Mouse (Mus musculus) kidney, embryonic 15.5 days (tissue): Measurements from ENCODE around the gene Iqcd. TPM values are rescaled to one million over a fixed set of nuclear protein-coding genes. Genes with fewer than 3 reads are reported as not detected.
A peak's percentile ranks its signal among the peaks of the same experiment; 100 is the strongest.

Experiments
- ATAC-seq: fragments of 200-750 bp; cut with Nextera tagmentation; replicated peaks from 2 replicates; pipeline ENCODE4 v1.8.0; 2017; ENCODE audit warnings: moderate TSS enrichment; ENCODE audit not compliant: low FRiP score
- H3K27ac ChIP-seq: fragments of 300-500 bp; sonication (generic); 2 replicates; pipeline ENCODE4 v1.5.1; 2015; ENCODE audit warnings: mild to moderate bottlenecking, inconsistent platforms
- H3K27me3 ChIP-seq: fragments of 300-500 bp; sonication (generic); 2 replicates; pipeline ENCODE4 v1.6.1; 2015; ENCODE audit warnings: inconsistent platforms
- H3K36me3 ChIP-seq: fragments of 300-500 bp; sonication (generic); 2 replicates; pipeline ENCODE4 v1.6.1; 2015; ENCODE audit warnings: inconsistent platforms
- H3K4me1 ChIP-seq: fragments of 300-500 bp; sonication (generic); 2 replicates; pipeline ENCODE4 v1.6.1; 2015; ENCODE audit warnings: inconsistent platforms
- H3K4me2 ChIP-seq: fragments of 300-500 bp; sonication (generic); 2 replicates; pipeline ENCODE4 v1.6.1; 2015; ENCODE audit warnings: moderate library complexity, mild to moderate bottlenecking, inconsistent platforms
- H3K4me3 ChIP-seq: fragments of 300-500 bp; sonication (generic); replicated peaks from 2 replicates; pipeline ENCODE4 v1.5.1; 2015; ENCODE audit warnings: mild to moderate bottlenecking, inconsistent platforms
- H3K9ac ChIP-seq: fragments of 300-500 bp; sonication (generic); 2 replicates; pipeline ENCODE4 v1.6.1; 2015; ENCODE audit warnings: mild to moderate bottlenecking, inconsistent platforms
- H3K9me3 ChIP-seq: fragments of 300-500 bp; sonication (generic); replicated peaks from 2 replicates; pipeline ENCODE4 v1.6.1; 2016; ENCODE audit warnings: inconsistent platforms
- WGBS: fragments of 180-500 bp; shearing (Covaris S2); methylation state at CpG from one replicate; pipeline ENCODE4 v1.1.7; 2015; ENCODE audit warnings: mixed read lengths; 5-methylcytosine and 5-hydroxymethylcytosine counted together
- polyA plus RNA-seq: library from polyadenylated mRNA; unstranded; fragments of >200 nt; fragmentation: Nextera tagmentation; extraction: Ambion mirVana; gene quantifications from 2 replicates; pipeline ENCODE4 v1.2.1, GENCODE M21; 2015

Gene Iqcd
- polyA plus RNA-seq, 1 experiment from 2014 or later, result 0.82 TPM

DNA sequence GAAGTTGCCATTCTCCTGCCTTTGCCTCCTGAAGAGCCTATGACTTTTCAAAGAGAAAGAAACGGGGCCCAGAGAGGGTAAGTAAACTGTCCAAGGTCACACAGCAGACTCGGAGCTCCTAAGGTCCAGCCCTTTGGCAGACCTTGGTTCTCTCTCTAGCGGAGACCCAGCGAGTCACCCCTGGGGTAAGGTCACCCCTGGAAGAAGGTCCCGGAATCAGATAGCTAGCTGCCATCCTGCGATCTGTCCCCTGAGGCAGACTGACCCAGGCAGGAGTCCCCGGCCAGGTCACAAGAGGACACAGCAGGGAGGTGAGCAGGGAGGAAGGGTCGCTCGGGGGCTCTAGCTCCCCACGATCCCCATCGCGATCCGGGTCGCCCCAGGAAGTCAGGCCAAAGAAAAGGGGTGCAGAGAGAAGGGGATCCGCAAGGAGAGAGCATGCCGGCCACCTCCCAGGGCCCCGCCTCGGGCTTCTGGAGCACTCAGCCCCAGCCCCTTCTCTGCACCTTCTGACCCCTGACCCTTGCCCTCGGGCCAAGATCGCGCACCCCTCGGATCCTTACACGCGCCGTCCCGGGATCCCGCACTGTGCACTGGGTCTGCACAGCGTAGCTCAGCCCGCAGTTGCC lies 762 bp upstream of the Iqcd start:
- Histone ChIP-seq H3K36me3 (peaks cover 21% of the 10 kb centered on the region), H3K4me1 (peaks cover 38% of the 10 kb centered on the region), H3K4me2 (peak overlapping the region; percentile 91), H3K27ac (peak overlapping the region; percentile 73), H3K9ac (peak overlapping the region; percentile 80), H3K9me3 (no peaks in the 10 kb centered on the region), H3K27me3 (no peaks in the 10 kb centered on the region), H3K4me3 (peak overlapping the region; percentile 76)
- under 1% methylated on average over 23 of the region's 29 CpGs for WGBS
- peak; percentile 12 for ATAC-seq

- H3K4me1 ChIP-seq, result peaks cover 27% of the 10 kb centered on the region
- no peak overlapping the region for H3K4me3 ChIP-seq
- H3K36me3 ChIP-seq, result no peaks in the 10 kb centered on the region
- H3K4me2 ChIP-seq, result no peak overlapping the region
- ATAC-seq, result no peak
- WGBS, result 77% methylated on average over 16 of the region's 16 CpGs
- H3K9ac ChIP-seq, result no peak overlapping the region
- H3K27me3 ChIP-seq, result no peaks in the 10 kb centered on the region
- H3K27ac ChIP-seq, result no peak overlapping the region
- H3K9me3 ChIP-seq, result no peaks in the 10 kb centered on the region
Observed at GRCm38 (mm10) chr5:120590356-120591010, 1.7 kb downstream of the Iqcd start.

- Histone ChIP-seq H3K4me2 (no peak overlapping the region), H3K27ac (no peak overlapping the region), H3K9me3 (no peaks in the 10 kb centered on the region), H3K27me3 (no peaks in the 10 kb centered on the region), H3K4me3 (no peak overlapping the region), H3K9ac (no peak overlapping the region), H3K4me1 (peaks cover 14% of the 10 kb centered on the region), H3K36me3 (no peaks in the 10 kb centered on the region)
- WGBS, result 72% methylated on average over 7 of the region's 7 CpGs
- no peak for ATAC-seq
Observed at GRCm38 (mm10) chr5:120592141-120592540, 3.3 kb downstream of the Iqcd start.

DNA sequence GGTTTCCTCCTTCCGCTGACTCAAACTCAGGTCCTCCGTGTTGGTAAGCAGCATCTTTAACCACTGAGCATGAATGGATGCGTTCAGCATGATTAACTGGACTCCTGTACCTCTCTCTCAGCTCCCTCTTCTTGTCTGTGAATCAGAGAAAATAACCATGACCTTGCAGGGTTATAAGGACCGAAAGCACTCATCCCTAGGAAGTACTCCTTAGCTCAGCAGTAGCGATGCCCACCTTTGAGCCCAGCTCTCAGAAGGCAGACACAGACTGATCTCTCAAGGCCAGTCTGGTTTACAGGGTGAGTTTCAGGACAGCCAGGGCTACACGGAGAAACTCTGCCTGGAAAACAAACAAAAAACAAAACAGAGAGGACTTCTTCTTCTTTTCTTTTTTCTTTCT lies 5.7 kb downstream of the Iqcd start:
- Histone ChIP-seq H3K9ac (no peak overlapping the region), H3K9me3 (no peaks in the 10 kb centered on the region), H3K4me3 (no peak overlapping the region), H3K27ac (no peak overlapping the region), H3K4me1 (no peaks in the 10 kb centered on the region), H3K36me3 (no peaks in the 10 kb centered on the region), H3K27me3 (no peaks in the 10 kb centered on the region), H3K4me2 (no peak overlapping the region)
- ATAC-seq, result no peak
- WGBS, result 83% methylated on average over 6 of the region's 6 CpGs

DNA sequence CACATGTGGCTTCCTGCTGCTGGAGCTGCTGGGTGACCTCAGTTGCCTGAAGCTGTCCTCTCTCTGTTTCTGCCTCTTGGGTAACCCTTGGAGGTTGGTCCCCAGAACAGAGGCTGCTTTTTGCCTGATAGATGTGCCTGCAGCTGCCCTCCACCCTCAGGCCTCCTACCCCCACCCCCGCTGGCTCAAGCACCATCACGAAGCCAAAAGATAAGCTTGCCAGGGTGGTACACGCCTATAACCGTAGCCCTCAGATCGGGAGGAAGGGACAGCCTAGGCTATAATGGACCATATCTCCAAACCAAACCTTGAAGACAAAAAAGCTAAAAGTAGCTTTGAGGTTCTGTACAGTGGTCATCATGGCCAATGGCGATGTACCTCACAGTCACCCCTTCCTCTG lies 10.8 kb downstream of the Iqcd start:
- Histone ChIP-seq H3K9ac (no peak overlapping the region), H3K9me3 (no peaks in the 10 kb centered on the region), H3K4me2 (no peak overlapping the region), H3K4me1 (peaks cover 8% of the 10 kb centered on the region; the same call in 1 of the 2 replicates), H3K27ac (no peak overlapping the region), H3K27me3 (no peaks in the 10 kb centered on the region), H3K4me3 (no peak overlapping the region), H3K36me3 (no peaks in the 10 kb centered on the region)
- ATAC-seq, result no peak
- WGBS, result 85% methylated on average over 6 of the region's 6 CpGs

DNA sequence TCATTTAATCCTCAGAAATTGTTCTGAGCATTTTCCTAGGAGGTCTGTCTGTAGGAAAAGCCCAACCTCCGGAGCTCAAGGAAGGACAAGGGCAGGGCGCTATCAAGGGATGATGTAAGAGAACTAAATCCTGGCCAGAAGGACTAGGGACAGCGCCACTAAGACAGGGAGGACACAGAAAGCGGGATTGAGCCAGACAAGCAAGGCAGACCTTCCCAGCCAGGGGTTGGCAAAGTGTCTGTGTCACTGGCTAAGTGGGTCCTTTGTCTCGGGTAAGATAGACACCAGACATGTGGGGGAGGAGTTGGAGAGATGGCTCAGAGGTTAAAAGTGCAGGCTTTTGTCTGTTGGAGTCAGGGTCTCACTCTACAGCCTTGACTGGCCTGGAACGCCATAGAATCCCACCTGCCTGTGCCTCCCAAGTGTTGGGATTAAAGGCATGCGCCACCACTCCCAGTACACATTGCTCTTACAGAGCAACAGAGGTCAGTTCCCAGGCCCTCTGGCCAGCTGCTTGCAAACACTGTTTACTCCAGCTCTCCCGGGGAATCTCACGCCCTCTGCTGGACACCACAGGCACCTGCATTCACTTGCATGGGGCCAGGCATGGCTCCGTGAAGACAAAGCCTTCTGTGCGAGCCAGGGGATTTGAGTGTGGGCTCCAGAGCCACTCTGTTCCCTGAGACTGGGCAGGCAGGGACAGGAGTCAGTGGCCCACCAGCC lies 12.3 kb downstream of the Iqcd start:
- Histone ChIP-seq H3K9ac (no peak overlapping the region), H3K9me3 (no peaks in the 10 kb centered on the region), H3K4me2 (no peak overlapping the region), H3K4me1 (peaks cover 15% of the 10 kb centered on the region), H3K27me3 (no peaks in the 10 kb centered on the region), H3K27ac (no peak overlapping the region), H3K4me3 (no peak overlapping the region), H3K36me3 (no peaks in the 10 kb centered on the region)
- no peak for ATAC-seq
- 58% methylated on average over 11 of the region's 11 CpGs for WGBS

GRCm38 (mm10) chr5:120602210-120602609 lies 13.4 kb downstream of the Iqcd start:
- H3K4me3 ChIP-seq, result no peak overlapping the region
- no peak overlapping the region for H3K4me2 ChIP-seq
- no peaks in the 10 kb centered on the region for H3K27me3 ChIP-seq
- WGBS, result 85% methylated on average over 12 of the region's 12 CpGs
- H3K9me3 ChIP-seq, result no peaks in the 10 kb centered on the region
- ATAC-seq, result no peak
- H3K36me3 ChIP-seq, result no peaks in the 10 kb centered on the region
- no peak overlapping the region for H3K9ac ChIP-seq
- H3K4me1 ChIP-seq, result peaks cover 15% of the 10 kb centered on the region
- H3K27ac ChIP-seq, result no peak overlapping the region

- no peak for ATAC-seq
- H3K9ac ChIP-seq, result peak overlapping the region; percentile 6; the same call in 1 of the 2 replicates
- 75% methylated on average over 7 of the region's 7 CpGs for WGBS
- no peaks in the 10 kb centered on the region for H3K27me3 ChIP-seq
- H3K36me3 ChIP-seq, result peaks cover 7% of the 10 kb centered on the region
- H3K9me3 ChIP-seq, result no peaks in the 10 kb centered on the region
- no peak overlapping the region for H3K4me2 ChIP-seq
- H3K4me1 ChIP-seq, result peaks cover 15% of the 10 kb centered on the region
- no peak overlapping the region for H3K27ac ChIP-seq
- H3K4me3 ChIP-seq, result no peak overlapping the region
Observed at GRCm38 (mm10) chr5:120603515-120603914, 14.7 kb downstream of the Iqcd start.

- Histone ChIP-seq H3K27me3 (no peaks in the 10 kb centered on the region), H3K4me1 (peaks cover 15% of the 10 kb centered on the region), H3K36me3 (peaks cover 13% of the 10 kb centered on the region), H3K9ac (no peak overlapping the region), H3K9me3 (no peaks in the 10 kb centered on the region), H3K27ac (no peak overlapping the region), H3K4me3 (peak overlapping the region; percentile 38), H3K4me2 (peak overlapping the region; percentile 68)
- 0 out of 2 replicates have a peak, but pooled peaks have one; percentile 23 for ATAC-seq
- 3% methylated on average over 6 of the region's 6 CpGs for WGBS
Observed at GRCm38 (mm10) chr5:120604839-120605238, 16.0 kb downstream of the Iqcd start.

DNA sequence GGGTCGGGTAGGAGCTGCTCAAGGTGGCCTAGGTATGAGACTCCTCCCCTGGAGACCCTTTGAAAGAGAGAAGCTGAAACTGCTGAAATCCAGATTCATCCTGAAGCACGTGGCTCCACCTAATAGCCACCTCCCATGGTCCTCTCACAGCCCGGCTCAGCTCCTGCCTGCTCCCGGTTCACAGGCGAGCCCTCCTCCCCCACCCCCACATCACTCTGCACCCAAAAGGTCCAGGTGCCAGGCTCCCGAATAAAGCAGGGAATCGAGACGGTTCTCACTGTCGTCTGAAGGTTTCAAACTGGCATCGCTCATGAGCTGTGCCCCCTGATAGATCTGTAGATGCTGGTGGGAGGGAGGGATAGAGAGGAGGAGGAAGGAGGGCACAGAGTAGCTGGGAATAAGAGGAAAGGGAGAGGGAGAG lies 16.4 kb downstream of the Iqcd start:
- H3K9ac ChIP-seq, result no peak overlapping the region
- H3K27ac ChIP-seq, result no peak overlapping the region
- H3K4me3 ChIP-seq, result peak overlapping the region; percentile 38
- peaks cover 15% of the 10 kb centered on the region for H3K4me1 ChIP-seq
- H3K36me3 ChIP-seq, result peaks cover 13% of the 10 kb centered on the region
- H3K4me2 ChIP-seq, result peak overlapping the region; percentile 68
- no peaks in the 10 kb centered on the region for H3K27me3 ChIP-seq
- no peaks in the 10 kb centered on the region for H3K9me3 ChIP-seq
- WGBS, result 2% methylated on average over 10 of the region's 10 CpGs
- peak; percentile 55; the same call in 1 of the 2 replicates for ATAC-seq

GRCm38 (mm10) chr5:120605688-120606087 lies 16.9 kb downstream of the Iqcd start:
- H3K4me3 ChIP-seq, result peak overlapping the region; percentile 38
- no peak overlapping the region for H3K27ac ChIP-seq
- WGBS, result 2% methylated on average over 8 of the region's 8 CpGs
- no peaks in the 10 kb centered on the region for H3K9me3 ChIP-seq
- peak; percentile 59 for ATAC-seq
- peaks cover 13% of the 10 kb centered on the region for H3K36me3 ChIP-seq
- no peaks in the 10 kb centered on the region for H3K27me3 ChIP-seq
- peaks cover 15% of the 10 kb centered on the region for H3K4me1 ChIP-seq
- H3K4me2 ChIP-seq, result peak overlapping the region; percentile 68
- H3K9ac ChIP-seq, result no peak overlapping the region

GRCm38 (mm10) chr5:120606590-120607200 lies 17.9 kb downstream of the Iqcd start:
- Histone ChIP-seq H3K9ac (no peak overlapping the region), H3K27me3 (no peaks in the 10 kb centered on the region), H3K4me2 (no peak overlapping the region), H3K9me3 (no peaks in the 10 kb centered on the region), H3K36me3 (peaks cover 13% of the 10 kb centered on the region), H3K27ac (no peak overlapping the region), H3K4me3 (no peak overlapping the region), H3K4me1 (peaks cover 17% of the 10 kb centered on the region)
- 71% methylated on average over 25 of the region's 25 CpGs for WGBS
- ATAC-seq, result no peak
